Mouse (Mus musculus) lung, postnatal 0 days (tissue): ENCODE data around the gene Boll. TPM values are rescaled to one million over a fixed set of nuclear protein-coding genes. Genes with fewer than 3 reads are reported as not detected.

ENCODE experiments used
- ATAC-seq: fragments of 200-750 bp; cut with Nextera tagmentation; 2 replicates; pipeline ENCODE4 v1.8.0; 2017; ENCODE audit warnings: moderate library complexity
- DNase-seq: peaks from one replicate; pipeline ENCODE4 v3.0.0-alpha.2; 2016; ENCODE audit warnings: low spot score
- H3K27ac ChIP-seq: fragments of 300-500 bp; sonication (generic); 2 replicates; pipeline ENCODE4 v1.5.1; 2014; ENCODE audit warnings: antibody characterized with exemption, mild to moderate bottlenecking, low read length, mixed read lengths
- H3K27me3 ChIP-seq: fragments of 300-500 bp; sonication (generic); replicated peaks from 2 replicates; pipeline ENCODE4 v1.6.1; 2014; ENCODE audit warnings: low read length, mixed read lengths; ENCODE audit not compliant: insufficient read depth
- H3K36me3 ChIP-seq: fragments of 300-500 bp; sonication (generic); 2 replicates; pipeline ENCODE4 v1.6.1; 2014; ENCODE audit warnings: low read length, mixed read lengths; ENCODE audit not compliant: insufficient read depth
- H3K4me1 ChIP-seq: fragments of 300-500 bp; sonication (generic); 2 replicates; pipeline ENCODE4 v1.6.1; 2014; ENCODE audit warnings: antibody characterized with exemption, low read depth, low read length, mixed read lengths; ENCODE audit not compliant: insufficient read depth
- H3K4me2 ChIP-seq: fragments of 300-500 bp; sonication (generic); replicated peaks from 2 replicates; pipeline ENCODE4 v1.6.1; 2014; ENCODE audit warnings: low read depth, mild to moderate bottlenecking, low read length, moderate library complexity, mixed read lengths
- H3K4me3 ChIP-seq: fragments of 300-500 bp; sonication (generic); 2 replicates; pipeline ENCODE4 v1.5.1; 2014; ENCODE audit warnings: low read depth, low read length
- H3K9ac ChIP-seq: fragments of 300-500 bp; sonication (generic); replicated peaks from 2 replicates; pipeline ENCODE4 v1.6.1; 2014; ENCODE audit warnings: low read depth, mild to moderate bottlenecking
- H3K9me3 ChIP-seq: fragments of 300-500 bp; sonication (generic); 2 replicates; pipeline ENCODE4 v1.6.1; 2016; ENCODE audit warnings: low read length, mixed read lengths
- CTCF ChIP-seq: IDR thresholded peaks from 2 replicates; pipeline ENCODE4 v1.5.1; 2016; ENCODE audit warnings: antibody characterized with exemption, mild to moderate bottlenecking
- EP300 ChIP-seq: IDR thresholded peaks from 2 replicates; pipeline ENCODE4 v1.6.1; 2016; ENCODE audit warnings: antibody characterized with exemption, mild to moderate bottlenecking, control low read depth
- WGBS: fragments of 180-500 bp; shearing (Covaris S2); extraction: QIAGEN DNeasy Blood & Tissue Kit; methylation state at CpG from one replicate; pipeline ENCODE4 v1.1.7; 2014; 5-methylcytosine and 5-hydroxymethylcytosine counted together
- polyA plus RNA-seq: library from polyadenylated mRNA; unstranded; fragments of >200 nt; fragmentation: Nextera tagmentation; extraction: Ambion mirVana; gene quantifications from 2 replicates; pipeline ENCODE4 v1.2.1, GENCODE M21; 2015

The Boll gene
- polyA plus RNA-seq, 1 experiment from 2014 or later = 0.36 TPM

- H3K9ac ChIP-seq = peak overlapping the region; percentile 29; the same call in 1 of the 2 replicates
- no peaks in the 10 kb centered on the region for H3K27me3 ChIP-seq
- no peaks in the 10 kb centered on the region for H3K9me3 ChIP-seq
- TF ChIP-seq CTCF (no peak), EP300 (no peak)
- H3K4me3 ChIP-seq = peak overlapping the region; percentile 70
- H3K4me2 ChIP-seq = peak overlapping the region; percentile 94
- no peak overlapping the region for H3K27ac ChIP-seq
- H3K4me1 ChIP-seq = peaks cover 16% of the 10 kb centered on the region
- no peaks in the 10 kb centered on the region for H3K36me3 ChIP-seq
- WGBS = 16% methylated on average over 5 of the region's 5 CpGs
- ATAC-seq (no peak), DNase-seq (no peak)
Measured at GRCm38 (mm10) chr1:55236487-55236886, 126.8 kb downstream of the Boll start.

- H3K4me2 ChIP-seq = no peak overlapping the region
- no peaks in the 10 kb centered on the region for H3K27me3 ChIP-seq
- 56% methylated on average over 16 of the region's 16 CpGs for WGBS
- no peak for TF ChIP-seq EP300
- TF ChIP-seq CTCF = no peak
- H3K4me3 ChIP-seq = no peak overlapping the region
- DNase-seq (no peak), ATAC-seq (no peak)
- H3K36me3 ChIP-seq = no peaks in the 10 kb centered on the region
- H3K9me3 ChIP-seq = no peaks in the 10 kb centered on the region
- peaks cover 16% of the 10 kb centered on the region for H3K4me1 ChIP-seq
- H3K27ac ChIP-seq = no peak overlapping the region
- H3K9ac ChIP-seq = no peak overlapping the region
Measured at GRCm38 (mm10) chr1:55234910-55235520, 128.3 kb downstream of the Boll start.

- Histone ChIP-seq H3K9ac (no peak overlapping the region), H3K4me3 (no peak overlapping the region), H3K27ac (no peak overlapping the region), H3K27me3 (no peaks in the 10 kb centered on the region), H3K36me3 (no peaks in the 10 kb centered on the region), H3K4me1 (peaks cover 4% of the 10 kb centered on the region; the same call in 1 of the 2 replicates), H3K9me3 (no peaks in the 10 kb centered on the region), H3K4me2 (no peak overlapping the region)
- 81% methylated on average over 8 of the region's 8 CpGs for WGBS
- TF ChIP-seq EP300 (no peak), CTCF (no peak)
- DNase-seq = no peak
- ATAC-seq = no peak
Measured at GRCm38 (mm10) chr1:55228256-55228884, 134.9 kb downstream of the Boll start.

- 43% methylated on average over 1 of the region's 1 CpGs for WGBS
- H3K36me3 ChIP-seq = no peaks in the 10 kb centered on the region
- H3K27ac ChIP-seq = no peak overlapping the region
- no peak overlapping the region for H3K4me2 ChIP-seq
- no peak for ATAC-seq
- no peaks in the 10 kb centered on the region for H3K9me3 ChIP-seq
- no peak overlapping the region for H3K4me3 ChIP-seq
- no peak overlapping the region for H3K9ac ChIP-seq
- no peak for DNase-seq
- peaks cover 5% of the 10 kb centered on the region; the same call in 1 of the 2 replicates for H3K4me1 ChIP-seq
- H3K27me3 ChIP-seq = no peaks in the 10 kb centered on the region
- TF ChIP-seq EP300 (no peak), CTCF (no peak)
Measured at GRCm38 (mm10) chr1:55227376-55227775, 135.9 kb downstream of the Boll start.

- DNase-seq (peak; percentile 61), ATAC-seq (peak; percentile 63)
- Histone ChIP-seq H3K9ac (peak within 1 kb of the TSS; percentile 48), H3K36me3 (no peaks in the 10 kb centered on the region), H3K4me1 (peaks cover 9% of the 10 kb centered on the region; the same call in 1 of the 2 replicates), H3K9me3 (no peaks in the 10 kb centered on the region), H3K4me2 (peak within 1 kb of the TSS; percentile 56), H3K27me3 (no peaks in the 10 kb centered on the region), H3K4me3 (peak within 1 kb of the TSS; percentile 48), H3K27ac (peak within 1 kb of the TSS; percentile 81)
- TF ChIP-seq EP300 (no peak), CTCF (no peak)
- WGBS = 3% methylated on average over 26 of the region's 26 CpGs
Measured at GRCm38 (mm10) chr1:55226011-55226857, 137.0 kb downstream of the Boll start, which contains the start of gene Rftn2. Gene Rftn2, minus strand, starts transcription at chr1:55226782.

GRCm38 (mm10) chr1:55225398-55225797, 137.9 kb downstream of the Boll start:
- DNase-seq (no peak), ATAC-seq (0 out of 2 replicates have a peak, but pooled peaks have one; percentile 25)
- H3K4me1 ChIP-seq = peaks cover 9% of the 10 kb centered on the region; the same call in 1 of the 2 replicates
- WGBS = 36% methylated on average over 3 of the region's 3 CpGs
- H3K27me3 ChIP-seq = no peaks in the 10 kb centered on the region
- H3K4me2 ChIP-seq = peak overlapping the region; percentile 56
- H3K9ac ChIP-seq = peak overlapping the region; percentile 44
- H3K4me3 ChIP-seq = peak overlapping the region; percentile 48
- no peaks in the 10 kb centered on the region for H3K9me3 ChIP-seq
- no peaks in the 10 kb centered on the region for H3K36me3 ChIP-seq
- TF ChIP-seq EP300 (no peak), CTCF (no peak)
- no peak overlapping the region for H3K27ac ChIP-seq
